Mouse (Mus musculus) frontal cortex, adult (tissue): Measurements from ENCODE around the gene Krt27.
A peak's percentile ranks its signal among the peaks of the same experiment; 100 is the strongest.

ENCODE experiments used
- ATAC-seq: cut with Nextera tagmentation; 2 replicates; pipeline ENCODE4 v1.9.2; 2017; ENCODE audit warnings: mild to moderate bottlenecking, moderate library complexity, mixed read lengths; ENCODE audit not compliant: low TSS enrichment

The Krt27 gene

GRCm38 (mm10) chr11:99351004-99351403 is at the start of gene Krt27:
TSS of gene Krt27 (minus strand) at chr11:99351104.
- ATAC-seq: no peak

GRCm38 (mm10) chr11:99399956-99400549 is 49.1 kb upstream of the Krt27 start:
- ATAC-seq: no peak

GRCm38 (mm10) chr11:99398832-99399231 is 47.9 kb upstream of the Krt27 start:
- ATAC-seq: 0 out of 2 replicates have a peak, but pooled peaks have one; percentile 23

- no peak for ATAC-seq
These were observed 47.2 kb upstream of the Krt27 start for GRCm38 (mm10) chr11:99398084-99398483.

GRCm38 (mm10) chr11:99396661-99397060 is 45.8 kb upstream of the Krt27 start:
- no peak for ATAC-seq

- no peak for ATAC-seq
These were observed 45.1 kb upstream of the Krt27 start for GRCm38 (mm10) chr11:99396034-99396433.

- ATAC-seq: peak; percentile 90
These were observed 41.6 kb upstream of the Krt27 start for GRCm38 (mm10) chr11:99392492-99392891.

GRCm38 (mm10) chr11:99391375-99391774 is 40.5 kb upstream of the Krt27 start:
- no peak for ATAC-seq

GRCm38 (mm10) chr11:99390866-99391265 is 40.0 kb upstream of the Krt27 start:
- ATAC-seq: no peak

GRCm38 (mm10) chr11:99389264-99389663 is 38.4 kb upstream of the Krt27 start, which contains the start of gene Krt10:
TSS of gene Krt10 (minus strand) at chr11:99389364.
- no peak for ATAC-seq

GRCm38 (mm10) chr11:99388661-99389060 is 37.8 kb upstream of the Krt27 start:
- no peak for ATAC-seq

GRCm38 (mm10) chr11:99385813-99386721 is 35.2 kb upstream of the Krt27 start:
- ATAC-seq: peak; percentile 88

GRCm38 (mm10) chr11:99379568-99379967 is 28.7 kb upstream of the Krt27 start:
- ATAC-seq: no peak; the same call in 1 of the 2 replicates

- no peak for ATAC-seq
These were observed 23.9 kb upstream of the Krt27 start, which contains the start of gene Krt28 for GRCm38 (mm10) chr11:99374803-99375202. TSS of gene Krt28 (minus strand) at chr11:99374903.

- peak; percentile 93 for ATAC-seq
These were observed 19.0 kb upstream of the Krt27 start for GRCm38 (mm10) chr11:99369853-99370451.

- no peak for ATAC-seq
These were observed 18.3 kb upstream of the Krt27 start for GRCm38 (mm10) chr11:99369229-99369628.

- ATAC-seq: no peak
These were observed 15.9 kb upstream of the Krt27 start for GRCm38 (mm10) chr11:99366791-99367190.

- peak; percentile 55; the same call in 1 of the 2 replicates for ATAC-seq
These were observed 13.5 kb upstream of the Krt27 start for GRCm38 (mm10) chr11:99364412-99364811.

- no peak for ATAC-seq
These were observed 10.5 kb upstream of the Krt27 start for GRCm38 (mm10) chr11:99361423-99361822.

- no peak for ATAC-seq
These were observed 11.5 kb downstream of the Krt27 start for GRCm38 (mm10) chr11:99339299-99339847.

GRCm38 (mm10) chr11:99337866-99338265 is 13.0 kb downstream of the Krt27 start, which contains the start of gene Krt26:
TSS of gene Krt26 (minus strand) at chr11:99337966.
- ATAC-seq: no peak

- peak; percentile 52; the same call in 1 of the 2 replicates for ATAC-seq
These were observed 17.5 kb downstream of the Krt27 start for GRCm38 (mm10) chr11:99333426-99333825.
